Mouse (Mus musculus) kidney, postnatal 10 days (tissue): ENCODE results near the gene Gnl2.

Experiments
- DNase-seq: peaks from one replicate; pipeline ENCODE4 v3.0.0; 2021; ENCODE audit warnings: mixed read lengths

Gnl2 gene

GRCm38 (mm10) chr4:125093031-125093430 is 76.6 kb downstream of the Gnl2 start:
- DNase-seq: no peak

DNA sequence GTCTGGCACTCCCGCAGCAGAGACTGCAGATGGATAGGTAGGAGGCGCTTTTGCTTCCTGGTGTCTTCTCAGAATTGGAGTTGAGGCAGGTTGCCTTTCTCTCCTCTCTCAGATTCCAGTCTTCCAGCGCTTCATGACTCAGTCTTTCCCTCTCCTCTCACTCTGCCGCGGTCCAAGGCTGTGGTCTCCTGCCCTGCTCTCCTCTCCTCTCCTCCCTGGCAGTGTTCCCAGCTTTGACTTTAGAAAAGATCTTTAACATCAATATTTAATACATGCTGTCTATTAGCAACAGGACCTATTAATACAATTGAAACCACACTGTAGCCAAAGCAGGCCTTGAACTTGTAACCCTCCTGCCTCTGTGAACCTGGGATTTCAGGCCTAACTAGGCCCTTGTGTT is 79.7 kb downstream of the Gnl2 start:
- DNase-seq: no peak

DNA sequence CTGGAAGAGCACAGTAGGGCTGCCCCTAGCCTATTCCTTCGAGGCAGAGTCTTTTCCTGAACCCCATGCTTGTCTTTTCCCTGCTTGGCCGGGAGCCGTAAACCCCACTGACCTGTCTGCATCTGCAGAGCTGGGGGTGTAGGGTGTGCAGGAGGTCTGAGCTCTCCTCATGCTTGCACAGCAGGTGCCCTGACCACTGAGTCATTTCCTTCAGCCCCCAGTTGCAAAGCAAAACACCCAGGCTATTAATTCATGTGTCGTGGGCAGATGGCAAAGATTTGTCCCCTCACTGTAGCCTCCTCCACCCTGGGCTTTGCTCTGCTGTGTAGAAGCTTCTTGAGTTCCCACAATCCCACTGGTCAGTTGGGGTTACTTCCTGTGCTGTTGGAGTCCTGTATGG is 81.0 kb downstream of the Gnl2 start:
- no peak for DNase-seq

DNA sequence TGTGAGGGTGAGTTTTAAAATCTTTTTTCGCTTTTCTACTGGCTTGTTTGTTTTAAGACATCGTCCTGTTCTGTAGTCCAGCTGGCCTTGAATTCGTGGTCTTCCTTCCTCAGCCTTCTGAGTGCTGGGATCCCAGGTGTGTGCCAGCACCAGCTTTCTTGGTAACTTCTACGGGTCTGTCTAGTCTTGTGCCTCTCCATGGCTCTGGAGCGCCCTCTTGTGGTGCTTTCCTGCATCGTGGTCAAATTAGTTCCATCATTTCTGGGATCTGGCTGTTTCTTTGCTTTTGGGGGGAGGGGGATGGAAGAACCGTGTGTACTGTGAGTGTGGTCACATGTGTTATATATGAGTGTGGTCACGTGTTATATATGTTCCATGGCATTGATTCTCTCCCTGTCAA is 83.1 kb downstream of the Gnl2 start:
- DNase-seq: peak; percentile 90

GRCm38 (mm10) chr4:125101334-125101733 is 84.9 kb downstream of the Gnl2 start:
- DNase-seq: no peak
